ENCODE assay signal across 8 mouse cellular contexts in genomic region chr10:52381845-52382591, GRCm38 (mm10). TPM values are rescaled to one million over a fixed set of nuclear protein-coding genes. Genes with fewer than 3 reads are reported as not detected.
DNase-seq lines count a peak whose midpoint lies in the region; ATAC-seq lines count a peak whose summit lies in the region.

Gopc (minus strand) TSS chr10:52382124.

- H3K27ac ChIP-seq in hindbrain, embryonic 12.5 days, result peak within 1 kb of the TSS; percentile 95

- peak within 1 kb of the TSS; percentile 65 for H3K4me2 ChIP-seq in hindbrain, embryonic 12.5 days (replicated peaks)

- H3K9ac ChIP-seq in hindbrain, embryonic 12.5 days, result peak within 1 kb of the TSS; percentile 86

- no peaks in the 10 kb centered on the region for H3K27me3 ChIP-seq in hindbrain, embryonic 12.5 days

- peak; percentile 98 for DNase-seq in Muller cell, postnatal 12 days (ENCODE audit: inconsistent ontology term)
- DNase-seq in cerebellum, adult 9-11 months, result peak; percentile 98
- peak; percentile 97 to 98 for DNase-seq in frontal cortex, postnatal 10 days (ENCODE audit: low spot score in 2 of 2)
- peak; percentile 98 for DNase-seq in layer of hippocampus, postnatal 14 days (ENCODE audit: low spot score in 2 of 2)
- peak; percentile 99 for DNase-seq in lung, postnatal 14 days
- DNase-seq in retina, adult 2 months (ENCODE audit: low read depth, low spot score), result peak; percentile 91
- peak; percentile 96 to 98 for DNase-seq in thymus, postnatal 36 days

- H3K4me1 ChIP-seq in hindbrain, embryonic 12.5 days, result peaks cover 8% of the 10 kb centered on the region

- H3K36me3 ChIP-seq in hindbrain, embryonic 12.5 days, result no peaks in the 10 kb centered on the region

- peak within 1 kb of the TSS; percentile 74 for H3K4me3 ChIP-seq in hindbrain, embryonic 12.5 days

- no peaks in the 10 kb centered on the region for H3K9me3 ChIP-seq in hindbrain, embryonic 12.5 days (replicated peaks)

- ATAC-seq in hindbrain, embryonic 12.5 days (ENCODE audit: low FRiP score), result peak; percentile 98

- WGBS in hindbrain, embryonic 12.5 days, result under 1% methylated on average over 62 of the region's 71 CpGs

RNA-seq across cellular contexts. Expression of gene Gopc, which starts in this region (rescaled TPM):
- polyA plus RNA-seq in hindbrain, embryonic 12.5 days (2016; fragmentation: Nextera tagmentation; extraction: Ambion mirVana), result 30.4 and 32.1 TPM in 2 replicates
- total RNA-seq in layer of hippocampus, postnatal 14 days (2021), result 10 to 100 TPM; 44.7 to 45.1 TPM

Comparison
In these comparisons a context has a peak if more than half of its experiments do, and no peak if none do; other contexts are left out.
1. Peak in every context shown above with its lines: DNase-seq, ATAC-seq, H3K4me3 ChIP-seq and H3K27ac ChIP-seq.